Mouse (Mus musculus) heart, embryonic 11.5 days (tissue): Measurements from ENCODE around the gene Krtap29-1. TPM values are rescaled to one million over a fixed set of nuclear protein-coding genes. Genes with fewer than 3 reads are reported as not detected.

Source experiments
- polyA plus RNA-seq: library from polyadenylated mRNA; unstranded; fragments of >200 nt; fragmentation: Nextera tagmentation; extraction: Ambion mirVana; gene quantifications from 2 replicates; pipeline ENCODE4 v1.2.1, GENCODE M21; 2014

The Krtap29-1 gene
- polyA plus RNA-seq, 1 experiment from 2014 or later, result not detected

Other genes starting within 250 kb of the Krtap29-1 start
- not detected in 2 replicates for gene Gm14180, start 244.8 kb downstream of the Krtap29-1 start, polyA plus RNA-seq
- gene Gm11595, start 206.1 kb downstream of the Krtap29-1 start, polyA plus RNA-seq, result not detected in 2 replicates
- not detected in 2 replicates for gene Krtap4-8, start 198.3 kb downstream of the Krtap29-1 start, polyA plus RNA-seq
- gene Krtap4-9, start 193.9 kb downstream of the Krtap29-1 start, polyA plus RNA-seq, result not detected in 2 replicates
- gene Gm11596, start 185.6 kb downstream of the Krtap29-1 start, polyA plus RNA-seq, result not detected in 2 replicates
- not detected in 2 replicates for gene Gm11569, start 180.1 kb downstream of the Krtap29-1 start, polyA plus RNA-seq
- not detected in 2 replicates for gene Gm11554, start 174.6 kb downstream of the Krtap29-1 start, polyA plus RNA-seq
- gene Krtap4-13, start 169.2 kb downstream of the Krtap29-1 start, polyA plus RNA-seq, result not detected in 2 replicates
- gene Gm11564, start 163.4 kb downstream of the Krtap29-1 start, polyA plus RNA-seq, result not detected in 2 replicates
- not detected in 2 replicates for gene 2300003K06Rik, start 141.0 kb downstream of the Krtap29-1 start, polyA plus RNA-seq
- gene Krtap4-16, start 127.4 kb downstream of the Krtap29-1 start, polyA plus RNA-seq, result not detected in 2 replicates
- gene Gm11568, start 121.1 kb downstream of the Krtap29-1 start, polyA plus RNA-seq, result not detected in 2 replicates
- not detected in 2 replicates for gene Gm11559, start 114.6 kb downstream of the Krtap29-1 start, polyA plus RNA-seq
- gene Krtap9-1, start 105.7 kb downstream of the Krtap29-1 start, polyA plus RNA-seq, result not detected in 2 replicates
- not detected in 2 replicates for gene Gm11567, start 99.9 kb downstream of the Krtap29-1 start, polyA plus RNA-seq
- gene Krtap31-1, start 71.1 kb downstream of the Krtap29-1 start, polyA plus RNA-seq, result not detected in 2 replicates
- gene Gm11565, start 64.3 kb downstream of the Krtap29-1 start, polyA plus RNA-seq, result not detected in 2 replicates
- not detected in 2 replicates for gene Krtap31-2, start 42.8 kb downstream of the Krtap29-1 start, polyA plus RNA-seq
- gene Krtap9-5, start 30.6 kb downstream of the Krtap29-1 start, polyA plus RNA-seq, result not detected in 2 replicates
- not detected in 2 replicates for gene Krtap16-1, start 7.5 kb upstream of the Krtap29-1 start, polyA plus RNA-seq
- gene Krtap17-1, start 14.9 kb upstream of the Krtap29-1 start, polyA plus RNA-seq, result not detected in 2 replicates
- gene Krt33a, start 37.2 kb upstream of the Krtap29-1 start, polyA plus RNA-seq, result not detected in 2 replicates
- gene Krt33b, start 50.8 kb upstream of the Krtap29-1 start, polyA plus RNA-seq, result not detected in 2 replicates
- not detected in 2 replicates for gene Krt34, start 62.5 kb upstream of the Krtap29-1 start, polyA plus RNA-seq
- gene Krt31, start 71.5 kb upstream of the Krtap29-1 start, polyA plus RNA-seq, result not detected in 2 replicates
- not detected in 2 replicates for gene Krt32, start 109.2 kb upstream of the Krtap29-1 start, polyA plus RNA-seq
- gene Krt35, start 117.2 kb upstream of the Krtap29-1 start, polyA plus RNA-seq, result not detected in 2 replicates
- gene Krt36, start 126.6 kb upstream of the Krtap29-1 start, polyA plus RNA-seq, result not detected in 2 replicates
- gene Krt13, start 142.5 kb upstream of the Krtap29-1 start, polyA plus RNA-seq, result not detected in 2 replicates
- gene Krt15, start 156.9 kb upstream of the Krtap29-1 start, polyA plus RNA-seq, result 0.17 and 0.24 TPM in 2 replicates
- gene Krt19, start 169.6 kb upstream of the Krtap29-1 start, polyA plus RNA-seq, result 48.4 and 69.2 TPM in 2 replicates
- gene Krt9, start 214.2 kb upstream of the Krtap29-1 start, polyA plus RNA-seq, result not detected in 2 replicates
- gene Krt14, start 228.5 kb upstream of the Krtap29-1 start, polyA plus RNA-seq, result 1.4 and 1.7 TPM in 2 replicates